Mouse (Mus musculus): ENCODE measurements at regions not wholly inside any gene's neighbourhood (a gene's known extent, or its start where the extent isn't known, plus 50 kb on each side); places are given as distances from the start of the nearest gene placed in this dataset.

GRCm38 (mm10) chr7:83401001-83401400 is 183.7 kb upstream of the Tmc3 start:
- TF ChIP-seq CTCF (IDR thresholded peaks at IDR 0.05; ENCODE audit: borderline replicate concordance, extremely low read depth, insufficient read depth, insufficient read length) (no peak), POLR2A (IDR thresholded peaks at IDR 0.05; ENCODE audit: borderline replicate concordance, extremely low read depth, insufficient read depth, insufficient read length, poor library complexity, severe bottlenecking) (no peak)

Data from brain, embryonic 14.5 days (tissue).